Mouse (Mus musculus) heart, postnatal 0 days (tissue): ENCODE measurements around the gene Egf.

Source experiments
- CTCF ChIP-seq: IDR thresholded peaks from 2 replicates; pipeline ENCODE4 v1.5.1; 2016; ENCODE audit warnings: antibody characterized with exemption, control low read depth, low read depth
- EP300 ChIP-seq: IDR thresholded peaks from 2 replicates; pipeline ENCODE4 v1.6.1; 2016; ENCODE audit warnings: antibody characterized with exemption, low read depth

DNA sequence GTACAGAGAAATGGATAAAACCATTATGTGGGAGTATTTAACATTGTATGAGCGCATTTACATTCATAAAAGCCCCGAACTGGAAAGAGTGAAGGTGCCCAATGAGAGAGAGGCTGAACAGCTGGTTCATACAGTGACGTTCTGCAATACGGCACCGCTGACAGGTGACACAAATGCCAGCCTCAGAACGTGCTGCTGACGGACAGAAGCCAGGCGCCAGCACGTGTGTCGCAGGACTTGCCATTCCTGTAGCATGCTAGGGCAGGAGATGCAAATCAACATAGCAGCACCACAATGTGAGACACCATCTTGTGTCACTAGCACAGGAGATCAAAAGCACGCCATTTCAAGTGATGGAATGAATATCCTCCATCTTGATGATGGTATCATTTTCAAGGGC is 43.4 kb upstream of the Egf start:
- TF ChIP-seq CTCF = no peak
- TF ChIP-seq EP300 = no peak
